Mouse (Mus musculus) liver, embryonic 16.5 days (tissue): Measurements from ENCODE around the gene Il17rd. TPM values are rescaled to one million over a fixed set of nuclear protein-coding genes. Genes with fewer than 3 reads are reported as not detected.

Source experiments
- polyA plus RNA-seq: library from polyadenylated mRNA; unstranded; fragments of >200 nt; fragmentation: Nextera tagmentation; extraction: Ambion mirVana; gene quantifications from 2 replicates; pipeline ENCODE4 v1.2.1, GENCODE M21; 2015

Il17rd gene
- polyA plus RNA-seq, 1 experiment from 2014 or later = 0.25 TPM

Other genes starting within 250 kb of the Il17rd start
- gene Asb14, start 144.4 kb upstream of the Il17rd start, polyA plus RNA-seq = 0.06 TPM in 1 of 2 replicates, not detected in the other
- 6.4 and 7.0 TPM in 2 replicates for gene Appl1, start 67.7 kb upstream of the Il17rd start, polyA plus RNA-seq
- 5.0 and 5.1 TPM in 2 replicates for gene Hesx1, start 44.5 kb upstream of the Il17rd start, polyA plus RNA-seq
- gene Arhgef3, start 76.0 kb downstream of the Il17rd start, polyA plus RNA-seq = 10.3 and 12.5 TPM in 2 replicates